Comparison of ENCODE assay signal across 13 mouse cellular contexts in genomic region chr6:136549606-136550005, GRCm38 (mm10). TPM values are rescaled to one million over a fixed set of nuclear protein-coding genes. Genes with fewer than 3 reads are reported as not detected.
DNase-seq lines count a peak whose midpoint lies in the region; ATAC-seq and TF ChIP-seq lines count a peak whose summit lies in the region.
"Had no signal": no experiment of that assay in that cellular context is flagged by ENCODE, and none has a peak within 500 bp of the region (broad histone marks: within the 10 kb centered on the region; RNA-seq: fewer than 3 reads in every experiment).

No protein-coding gene starts in this region.

- H3K27me3 ChIP-seq in forebrain, embryonic 11.5 days (ENCODE audit: control insufficient read depth, insufficient read depth, low read length): no peaks in the 10 kb centered on the region
- H3K27me3 ChIP-seq in forebrain, embryonic 10.5 days (ENCODE audit: poor library complexity, severe bottlenecking): no peaks in the 10 kb centered on the region
- no peaks in the 10 kb centered on the region for H3K27me3 ChIP-seq in neural tube, embryonic 13.5 days
- no peaks in the 10 kb centered on the region for H3K27me3 ChIP-seq in limb, embryonic 14.5 days (ENCODE audit: control insufficient read depth, insufficient read depth, low read length)
- no peaks in the 10 kb centered on the region for H3K27me3 ChIP-seq in kidney, embryonic 15.5 days
- H3K27me3 ChIP-seq: Patski had no signal

- H3K9me3 ChIP-seq in forebrain, embryonic 11.5 days (ENCODE audit: control insufficient read depth, low read length): no peaks in the 10 kb centered on the region
- H3K9me3 ChIP-seq in forebrain, embryonic 10.5 days: no peaks in the 10 kb centered on the region
- H3K9me3 ChIP-seq in neural tube, embryonic 13.5 days: no peaks in the 10 kb centered on the region
- no peaks in the 10 kb centered on the region for H3K9me3 ChIP-seq in limb, embryonic 14.5 days (ENCODE audit: control insufficient read depth, low read length)
- no peaks in the 10 kb centered on the region for H3K9me3 ChIP-seq in kidney, embryonic 15.5 days (replicated peaks)

- WGBS in forebrain, embryonic 11.5 days: 85% methylated on average over 3 of the region's 3 CpGs
- WGBS in forebrain, embryonic 10.5 days: 90% methylated on average over 3 of the region's 3 CpGs
- WGBS in neural tube, embryonic 13.5 days: 79% methylated on average over 3 of the region's 3 CpGs
- WGBS in limb, embryonic 14.5 days: 67% methylated on average over 3 of the region's 3 CpGs
- 90% methylated on average over 3 of the region's 3 CpGs for WGBS in kidney, embryonic 15.5 days

- peak overlapping the region; percentile 18; the same call in 1 of the 2 replicates for H3K27ac ChIP-seq in forebrain, embryonic 11.5 days (ENCODE audit: low read depth, low read length)
- H3K27ac ChIP-seq in forebrain, embryonic 10.5 days: no peak overlapping the region
- H3K27ac ChIP-seq in neural tube, embryonic 13.5 days (replicated peaks): peak overlapping the region; percentile 74
- peak overlapping the region; percentile 26; the same call in 1 of the 2 replicates for H3K27ac ChIP-seq in limb, embryonic 14.5 days (replicated peaks; ENCODE audit: low read depth, low read length)
- H3K27ac ChIP-seq in kidney, embryonic 15.5 days: no peak overlapping the region

- ATAC-seq in forebrain, embryonic 11.5 days (replicated peaks; ENCODE audit: low FRiP score): no peak
- no peak for ATAC-seq in neural tube, embryonic 13.5 days (ENCODE audit: low read depth)
- no peak for ATAC-seq in limb, embryonic 14.5 days (ENCODE audit: low FRiP score, low read depth)
- no peak for ATAC-seq in kidney, embryonic 15.5 days (replicated peaks; ENCODE audit: low FRiP score)
- ATAC-seq: Patski had no signal

- no peak for TF ChIP-seq POLR2A in limb, embryonic 14.5 days (IDR thresholded peaks at IDR 0.05; ENCODE audit: borderline replicate concordance, extremely low read depth, insufficient read depth, insufficient read length)

- H3K4me1 ChIP-seq in forebrain, embryonic 11.5 days (replicated peaks; ENCODE audit: control insufficient read depth, insufficient read depth, low read length): no peaks in the 10 kb centered on the region; the same call in 1 of the 2 replicates
- H3K4me1 ChIP-seq in forebrain, embryonic 10.5 days: peaks cover 49% of the 10 kb centered on the region
- peaks cover 48% of the 10 kb centered on the region for H3K4me1 ChIP-seq in neural tube, embryonic 13.5 days (replicated peaks)
- peaks cover 25% of the 10 kb centered on the region for H3K4me1 ChIP-seq in limb, embryonic 14.5 days (ENCODE audit: control insufficient read depth, insufficient read depth, low read length)
- H3K4me1 ChIP-seq in kidney, embryonic 15.5 days: peaks cover 19% of the 10 kb centered on the region

- H3K4me2 ChIP-seq in forebrain, embryonic 11.5 days (ENCODE audit: low read depth, low read length, severe bottlenecking): no peak overlapping the region
- no peak overlapping the region for H3K4me2 ChIP-seq in neural tube, embryonic 13.5 days
- no peak overlapping the region for H3K4me2 ChIP-seq in limb, embryonic 14.5 days (replicated peaks; ENCODE audit: low read depth, low read length, severe bottlenecking)
- H3K4me2 ChIP-seq in kidney, embryonic 15.5 days: no peak overlapping the region

- no peak overlapping the region for H3K9ac ChIP-seq in forebrain, embryonic 11.5 days (ENCODE audit: low read length)
- H3K9ac ChIP-seq in neural tube, embryonic 13.5 days: no peak overlapping the region
- no peak overlapping the region for H3K9ac ChIP-seq in limb, embryonic 14.5 days (ENCODE audit: low read depth, low read length, severe bottlenecking)
- no peak overlapping the region for H3K9ac ChIP-seq in kidney, embryonic 15.5 days

- DNase-seq in forebrain, embryonic 11.5 days (ENCODE audit: low spot score): no peak
- no peak for DNase-seq in forebrain, embryonic 10.5 days (ENCODE audit: extremely low spot score, low spot score)
- no peak for DNase-seq in neural tube, embryonic 10.5 days (ENCODE audit: extremely low spot score, low spot score)
- DNase-seq in limb, embryonic 14.5 days (ENCODE audit: low spot score): no peak
- no peak for DNase-seq in thymus, postnatal 10 days (ENCODE audit: low spot score in 2 of 2)
- DNase-seq in kidney, adult 8-10 months: no peak
- DNase-seq: adrenal gland, adult 2 months; B cell, adult 2 months; heart, adult 18-20 months; liver had no signal

- H3K36me3 ChIP-seq in forebrain, embryonic 11.5 days (ENCODE audit: control insufficient read depth, insufficient read depth, low read length): no peaks in the 10 kb centered on the region
- H3K36me3 ChIP-seq in forebrain, embryonic 10.5 days (replicated peaks): no peaks in the 10 kb centered on the region
- H3K36me3 ChIP-seq in neural tube, embryonic 13.5 days: no peaks in the 10 kb centered on the region
- no peaks in the 10 kb centered on the region for H3K36me3 ChIP-seq in limb, embryonic 14.5 days (ENCODE audit: control insufficient read depth, insufficient read depth, low read length)
- H3K36me3 ChIP-seq in kidney, embryonic 15.5 days: no peaks in the 10 kb centered on the region

- H3K4me3 ChIP-seq in forebrain, embryonic 11.5 days (ENCODE audit: low read depth, low read length): no peak overlapping the region
- H3K4me3 ChIP-seq in forebrain, embryonic 10.5 days: no peak overlapping the region
- no peak overlapping the region for H3K4me3 ChIP-seq in neural tube, embryonic 13.5 days
- H3K4me3 ChIP-seq in limb, embryonic 14.5 days (replicated peaks; ENCODE audit: low read length): no peak overlapping the region
- no peak overlapping the region for H3K4me3 ChIP-seq in kidney, embryonic 15.5 days (replicated peaks)

RNA-seq across cellular contexts. Expression of gene Atf7ip, which starts 43.6 kb away (rescaled TPM):
- polyA plus RNA-seq in forebrain, embryonic 11.5 days (2014; fragmentation: Nextera tagmentation; extraction: Ambion mirVana): 57.8 and 66.6 TPM in 2 replicates
- polyA plus RNA-seq in forebrain, embryonic 10.5 days (2016; fragmentation: Nextera tagmentation; extraction: Ambion mirVana): 44.2 and 46.7 TPM in 2 replicates
- polyA plus RNA-seq in neural tube, embryonic 13.5 days (2015; fragmentation: Nextera tagmentation; extraction: Ambion mirVana): 37.8 and 55.4 TPM in 2 replicates
- 35.7 and 46.3 TPM in 2 replicates for polyA plus RNA-seq in limb, embryonic 14.5 days (2012; rRNA removed)
- 38.4 and 41.8 TPM in 2 replicates for polyA plus RNA-seq in limb, embryonic 14.5 days (2014; fragmentation: Nextera tagmentation; extraction: Ambion mirVana)
- 43.1 and 44.2 TPM in 2 replicates for polyA plus RNA-seq in kidney, embryonic 15.5 days (2015; fragmentation: Nextera tagmentation; extraction: Ambion mirVana)

Comparison
In these comparisons a context has a peak if more than half of its experiments do, and no peak if none do; other contexts are left out.
1. H3K27ac ChIP-seq: peak in forebrain, embryonic 11.5 days (single experiment), neural tube, embryonic 13.5 days (single experiment) and limb, embryonic 14.5 days (single experiment); none in forebrain, embryonic 10.5 days (single experiment) and kidney, embryonic 15.5 days (single experiment).